Comparison of ENCODE assay signal across 10 mouse cellular contexts in genomic region chr7:63908496-63909285, GRCm38 (mm10). TPM values are rescaled to one million over a fixed set of nuclear protein-coding genes. Genes with fewer than 3 reads are reported as not detected.
DNase-seq lines count a peak whose midpoint lies in the region; ATAC-seq and TF ChIP-seq lines count a peak whose summit lies in the region.
"Had no signal": no experiment of that assay in that cellular context is flagged by ENCODE, and none has a peak within 500 bp of the region (broad histone marks: within the 10 kb centered on the region; RNA-seq: fewer than 3 reads in every experiment).

No protein-coding gene starts in this region.

- H3K27me3 ChIP-seq in heart, embryonic 10.5 days (ENCODE audit: insufficient read depth, poor library complexity, severe bottlenecking) = no peaks in the 10 kb centered on the region
- no peaks in the 10 kb centered on the region for H3K27me3 ChIP-seq in ES-Bruce4 (ENCODE audit: control insufficient read depth, insufficient read depth, low read length, poor library complexity, severe bottlenecking)
- no peaks in the 10 kb centered on the region for H3K27me3 ChIP-seq in forebrain, embryonic 13.5 days
- H3K27me3 ChIP-seq in liver, embryonic 16.5 days (ENCODE audit: control insufficient read depth, insufficient read depth, low read depth, low read length) = no peaks in the 10 kb centered on the region
- H3K27me3 ChIP-seq: Patski had no signal

- H3K9me3 ChIP-seq in heart, embryonic 10.5 days = no peaks in the 10 kb centered on the region
- no peaks in the 10 kb centered on the region for H3K9me3 ChIP-seq in ES-Bruce4 (replicated peaks; ENCODE audit: control insufficient read depth, insufficient read depth, low read length, poor library complexity, severe bottlenecking)
- H3K9me3 ChIP-seq in forebrain, embryonic 13.5 days (replicated peaks) = no peaks in the 10 kb centered on the region
- H3K9me3 ChIP-seq in liver, embryonic 16.5 days (replicated peaks; ENCODE audit: control insufficient read depth, low read length) = no peaks in the 10 kb centered on the region

- peak overlapping the region; percentile 8; the same call in 1 of the 2 replicates for H3K4me3 ChIP-seq in heart, embryonic 10.5 days
- peak overlapping the region; percentile 62 for H3K4me3 ChIP-seq in ES-Bruce4 (ENCODE audit: low read depth, low read length)
- no peak overlapping the region for H3K4me3 ChIP-seq in forebrain, embryonic 13.5 days
- no peak overlapping the region for H3K4me3 ChIP-seq in liver, embryonic 16.5 days (ENCODE audit: low read depth, low read length)

- no peak overlapping the region for H3K9ac ChIP-seq in ES-Bruce4 (ENCODE audit: low read depth, poor library complexity, severe bottlenecking)
- no peak overlapping the region for H3K9ac ChIP-seq in forebrain, embryonic 13.5 days
- no peak overlapping the region for H3K9ac ChIP-seq in liver, embryonic 16.5 days (ENCODE audit: low read depth, low read length)

- H3K4me2 ChIP-seq in forebrain, embryonic 13.5 days = no peak overlapping the region
- H3K4me2 ChIP-seq in liver, embryonic 16.5 days (ENCODE audit: low read depth, low read length) = peak overlapping the region; percentile 17; the same call in 1 of the 2 replicates

- 0 out of 2 replicates have a peak, but pooled peaks have one; percentile 9 for TF ChIP-seq EP300 in ES-Bruce4 (IDR thresholded peaks at IDR 0.05; ENCODE audit: insufficient read depth, low read depth, low read length)

- H3K27ac ChIP-seq in heart, embryonic 10.5 days = peak overlapping the region; percentile 77
- H3K27ac ChIP-seq in ES-Bruce4 (ENCODE audit: insufficient read depth, low read length) = peak overlapping the region; percentile 91
- H3K27ac ChIP-seq in forebrain, embryonic 13.5 days = 0 out of 2 replicates have a peak overlapping the region, but pooled peaks have one; percentile 4
- H3K27ac ChIP-seq in liver, embryonic 16.5 days (ENCODE audit: low read length) = peak overlapping the region; percentile 58

- DNase-seq in heart, embryonic 10.5 days (ENCODE audit: low spot score) = no peak
- no peak for DNase-seq in heart, postnatal 10 days
- DNase-seq in cerebellum, postnatal 4 days (ENCODE audit: low spot score in 2 of 2) = no peak
- no peak for DNase-seq in gastrocnemius, adult 8-10 months (ENCODE audit: low spot score in 2 of 2)
- no peak for DNase-seq in frontal cortex, adult 2 months (ENCODE audit: extremely low spot score in 1 of 2, low spot score in 1 of 2)
- DNase-seq: gastrocnemius, postnatal 36 days had no signal

- ATAC-seq in forebrain, embryonic 13.5 days = no peak
- ATAC-seq in liver, embryonic 16.5 days (ENCODE audit: low read depth) = no peak
- ATAC-seq: Patski had no signal

- peaks cover 70% of the 10 kb centered on the region for H3K4me1 ChIP-seq in heart, embryonic 10.5 days
- H3K4me1 ChIP-seq in ES-Bruce4 (ENCODE audit: control insufficient read depth, insufficient read depth, low read length) = peaks cover 13% of the 10 kb centered on the region
- H3K4me1 ChIP-seq in forebrain, embryonic 13.5 days = peaks cover 59% of the 10 kb centered on the region
- H3K4me1 ChIP-seq in liver, embryonic 16.5 days (ENCODE audit: control insufficient read depth, low read depth, low read length) = peaks cover 74% of the 10 kb centered on the region

- no peak for TF ChIP-seq POLR2A in ES-Bruce4 (IDR thresholded peaks at IDR 0.05; ENCODE audit: insufficient read depth, low read length)

- intact Hi-C loops in heart, postnatal 10 days (cut with DNase I) = no loop called here

- H3K36me3 ChIP-seq in heart, embryonic 10.5 days = no peaks in the 10 kb centered on the region
- no peaks in the 10 kb centered on the region for H3K36me3 ChIP-seq in ES-Bruce4 (ENCODE audit: control insufficient read depth, insufficient read depth, low read length, poor library complexity, severe bottlenecking)
- H3K36me3 ChIP-seq in forebrain, embryonic 13.5 days (ENCODE audit: poor library complexity, severe bottlenecking) = no peaks in the 10 kb centered on the region
- H3K36me3 ChIP-seq in liver, embryonic 16.5 days (ENCODE audit: control insufficient read depth, insufficient read depth) = no peaks in the 10 kb centered on the region

- 20% methylated on average over 9 of the region's 11 CpGs for WGBS in heart, embryonic 10.5 days
- 43% methylated on average over 8 of the region's 11 CpGs for WGBS in forebrain, embryonic 13.5 days
- 23% methylated on average over 10 of the region's 11 CpGs for WGBS in liver, embryonic 16.5 days (ENCODE audit: insufficient replicate concordance)

- no peak for TF ChIP-seq CTCF in ES-Bruce4 (IDR thresholded peaks at IDR 0.05; ENCODE audit: low read depth, low read length)

RNA-seq across cellular contexts. Expression of gene E030018B13Rik, which starts 8.0 kb away (rescaled TPM):
- 0.18 TPM in 1 of 2 replicates, not detected in the other for polyA plus RNA-seq in heart, embryonic 10.5 days (2016; fragmentation: Nextera tagmentation; extraction: Ambion mirVana)
- not detected for total RNA-seq in heart, postnatal 10 days (2021)
- polyA plus RNA-seq in ES-Bruce4 (2011; ENCODE audit: insufficient read depth, insufficient read length, low read depth, missing spikeins) = not detected in 2 replicates
- polyA plus RNA-seq in forebrain, embryonic 13.5 days (2015; fragmentation: Nextera tagmentation; extraction: Ambion mirVana) = 0.22 TPM in 1 of 2 replicates, not detected in the other
- not detected in 2 replicates for polyA plus RNA-seq in liver, embryonic 16.5 days (2015; fragmentation: Nextera tagmentation; extraction: Ambion mirVana)
- total RNA-seq in gastrocnemius, adult 8-10 months (2022) = not detected
- polyA plus RNA-seq in frontal cortex, adult 2 months (2012; rRNA removed) = not detected in 2 replicates
- total RNA-seq: gastrocnemius, postnatal 36 days had no signal
- polyA plus RNA-seq: Patski had no signal

RNA-seq across cellular contexts. Expression of gene Klf13, which starts 30.0 kb away (rescaled TPM):
- polyA plus RNA-seq in heart, embryonic 10.5 days (2016; fragmentation: Nextera tagmentation; extraction: Ambion mirVana) = 17.3 and 18.3 TPM in 2 replicates
- 10 to 100 TPM; 63.9 to 96.0 TPM for total RNA-seq in heart, postnatal 10 days (2021)
- polyA plus RNA-seq in ES-Bruce4 (2011; ENCODE audit: insufficient read depth, insufficient read length, low read depth, missing spikeins) = 36.5 and 38.2 TPM in 2 replicates
- polyA plus RNA-seq in forebrain, embryonic 13.5 days (2015; fragmentation: Nextera tagmentation; extraction: Ambion mirVana) = 30.4 and 33.5 TPM in 2 replicates
- 15.6 and 16.6 TPM in 2 replicates for polyA plus RNA-seq in liver, embryonic 16.5 days (2015; fragmentation: Nextera tagmentation; extraction: Ambion mirVana)
- total RNA-seq in gastrocnemius, adult 8-10 months (2022) = 10 to 100 TPM; 35.8 to 65.5 (median 41.6) TPM
- 57.6 and 60.4 TPM in 2 replicates for polyA plus RNA-seq in frontal cortex, adult 2 months (2012; rRNA removed)

Comparison
In these comparisons a context has a peak if more than half of its experiments do, and no peak if none do; other contexts are left out.
1. H3K27ac ChIP-seq: peak in every context shown above with its lines; median percentile 91 in ES-Bruce4; 77 in heart, embryonic 10.5 days; 58 in liver, embryonic 16.5 days; 4 in forebrain, embryonic 13.5 days.
2. H3K4me3 ChIP-seq: peak in heart, embryonic 10.5 days (single experiment) and ES-Bruce4 (single experiment); none in forebrain, embryonic 13.5 days (single experiment) and liver, embryonic 16.5 days (single experiment).